Mouse (Mus musculus): Measurements from ENCODE around the gene Ssrp1.

The Ssrp1 gene

DNA sequence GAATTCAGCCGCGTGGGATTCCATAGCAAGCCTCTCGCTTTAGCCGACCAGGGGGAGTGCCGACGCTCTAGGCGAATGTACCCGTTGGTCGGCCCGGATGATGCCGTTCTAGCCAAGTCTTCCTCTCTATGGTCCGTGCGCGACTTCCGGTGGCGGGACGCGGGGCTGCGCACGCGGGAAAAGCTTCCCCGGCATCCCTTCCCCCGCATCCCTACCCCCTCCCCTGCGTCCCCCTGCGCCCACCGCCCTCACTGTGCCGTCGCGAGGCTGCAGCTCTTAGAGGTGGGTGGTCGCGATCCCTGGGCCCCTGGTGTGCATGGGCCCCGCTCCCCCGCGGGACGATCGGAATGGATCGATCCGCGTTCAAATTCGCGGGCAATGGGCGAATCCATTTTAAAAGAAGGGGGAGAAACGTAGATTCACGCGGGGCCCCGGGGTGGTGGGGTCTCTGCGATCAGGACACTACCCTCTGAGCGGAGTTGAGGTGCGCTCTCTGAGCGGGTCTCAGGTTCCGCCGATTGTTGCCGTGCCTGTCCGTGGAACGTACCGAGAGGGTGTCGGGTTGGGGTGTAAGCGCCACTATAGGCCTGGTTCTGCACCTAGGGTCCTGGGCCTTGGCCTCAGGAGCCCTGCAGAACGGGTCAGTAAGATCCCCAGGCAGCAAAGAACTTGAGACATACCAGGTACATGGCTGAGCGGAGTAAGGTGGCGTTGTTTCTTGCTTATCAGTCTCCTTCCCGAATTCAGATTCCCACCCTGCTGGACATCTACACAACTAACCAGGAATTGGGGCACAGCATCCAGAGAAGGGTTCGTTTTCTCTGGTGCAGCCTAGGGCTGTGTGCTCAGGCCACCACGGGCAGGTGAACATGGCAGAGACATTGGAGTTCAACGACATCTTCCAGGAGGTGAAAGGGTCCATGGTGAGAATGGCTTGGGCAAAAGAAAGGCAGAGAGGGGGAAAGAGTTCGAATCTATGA lies at the start of gene Ssrp1, which contains the start of gene P2rx3:
Ssrp1 (plus strand) TSS at position 188 of the 980 bp plus-strand sequence.
P2rx3 (minus strand) TSS at position 416 of the 980 bp plus-strand sequence.
- in situ Hi-C loops (cut with MboI; ENCODE audit: low pct_unique_long_range_greater_than_20kb in 1 of 2, low sequenced_read_pairs in 2 of 2, unreplicated experiment in 1 of 2), result no loop called here

DNA sequence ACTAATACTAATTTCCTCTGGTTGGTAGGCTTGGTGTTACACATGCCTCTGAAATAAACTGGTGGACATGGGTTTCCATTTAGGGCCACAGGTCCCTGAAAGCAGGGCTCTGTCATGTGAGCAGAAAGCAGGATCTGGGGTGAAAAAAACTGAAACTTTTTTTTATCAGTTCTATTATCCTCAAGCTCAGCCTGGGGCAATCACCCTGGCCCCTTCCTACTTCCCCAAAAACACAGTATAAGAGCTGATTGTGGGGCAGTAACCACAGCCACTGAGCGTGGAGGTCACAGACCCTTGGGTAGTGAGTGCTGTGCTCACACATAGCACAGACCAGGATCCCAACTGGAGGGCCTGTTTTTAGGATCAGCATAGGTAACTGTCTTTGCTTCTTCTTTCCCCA lies 49.1 kb upstream of the Ssrp1 start, which contains the start of gene Prg3:
Prg3 (plus strand) TSS at position 286 of the 400 bp plus-strand sequence.
- in situ Hi-C loops (cut with MboI; ENCODE audit: low pct_unique_long_range_greater_than_20kb in 1 of 2, low sequenced_read_pairs in 2 of 2, unreplicated experiment in 1 of 2), result no loop called here

DNA sequence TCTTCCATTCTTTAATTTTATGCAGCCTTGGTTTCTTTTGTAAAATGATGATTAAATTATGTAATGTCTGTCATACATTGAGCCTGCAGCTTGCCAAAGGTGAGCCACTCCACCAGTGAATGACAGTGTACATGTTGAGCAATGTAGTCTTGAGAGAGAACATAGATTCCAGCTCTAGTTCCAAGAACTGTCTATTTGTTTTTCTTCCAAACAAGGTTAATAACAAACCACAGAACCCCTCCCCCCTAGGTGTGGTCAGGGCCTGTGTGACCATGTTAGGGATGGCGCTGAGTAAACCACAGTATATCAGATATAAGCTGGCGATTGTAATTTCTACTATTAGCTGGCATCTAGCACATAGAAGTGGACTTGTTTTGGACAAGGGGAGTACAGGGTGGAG lies 40.7 kb upstream of the Ssrp1 start:
- in situ Hi-C loops (cut with MboI; ENCODE audit: low pct_unique_long_range_greater_than_20kb in 1 of 2, low sequenced_read_pairs in 2 of 2, unreplicated experiment in 1 of 2), result no loop called here

DNA sequence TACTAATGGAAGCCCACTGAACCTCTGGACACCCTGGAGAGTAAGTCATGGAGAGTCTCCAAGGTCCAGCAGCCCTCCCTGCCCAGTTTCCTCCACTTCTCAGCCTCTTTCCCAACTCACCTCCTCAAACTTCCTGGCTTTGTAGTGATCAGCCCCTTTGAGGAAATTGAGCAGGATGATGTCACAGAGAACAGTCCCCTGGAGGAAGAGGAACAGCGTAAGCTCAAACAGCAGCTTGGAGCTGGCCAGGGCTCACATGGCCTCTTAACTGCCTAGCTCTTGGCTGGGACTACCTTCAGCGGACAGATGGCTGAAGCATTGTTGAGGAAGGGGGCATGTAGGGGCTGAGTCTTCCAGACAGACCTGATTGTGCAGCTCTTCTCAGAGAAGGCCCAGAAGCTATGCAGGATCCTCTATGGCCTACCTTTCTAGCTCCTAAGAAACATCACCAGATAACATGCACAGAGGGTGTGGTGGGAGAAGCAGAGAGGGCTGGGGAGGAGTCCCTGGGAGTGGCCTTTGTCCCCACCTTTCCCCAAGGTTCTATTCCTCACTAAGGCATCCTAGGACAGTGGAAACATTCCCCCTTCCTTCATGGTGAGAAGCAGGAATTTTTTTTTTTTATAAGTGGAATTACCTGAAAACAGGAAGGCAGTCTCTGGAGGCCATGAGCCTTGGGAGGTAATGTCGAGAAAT lies 37.4 kb upstream of the Ssrp1 start:
- in situ Hi-C loops (cut with MboI; ENCODE audit: low pct_unique_long_range_greater_than_20kb in 1 of 2, low sequenced_read_pairs in 2 of 2, unreplicated experiment in 1 of 2), result loop anchor here in 1 of 2 experiments (10.0 kb wide), 1 partner anchor 125 kb away; no protein-coding TSS in a partner anchor

DNA sequence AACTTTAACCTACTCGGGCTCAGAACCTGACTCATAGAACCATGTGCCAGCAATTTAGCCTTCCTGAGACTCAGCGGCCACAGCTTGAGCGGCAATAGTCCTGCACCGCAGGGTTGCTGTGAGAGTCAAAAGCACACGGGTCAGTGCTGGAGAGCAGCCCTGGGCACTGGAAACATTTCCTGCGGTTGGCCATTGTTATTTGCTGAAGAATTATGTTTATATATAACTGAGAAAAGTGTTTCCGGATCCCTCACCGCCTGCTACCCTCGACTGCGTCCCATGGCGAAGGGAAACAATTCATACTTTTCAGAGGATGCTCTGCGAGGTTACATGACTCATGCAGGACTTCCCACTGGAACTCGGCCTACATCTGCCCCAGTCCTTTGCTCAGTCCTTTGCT lies 35.5 kb upstream of the Ssrp1 start:
- in situ Hi-C loops (cut with MboI; ENCODE audit: low pct_unique_long_range_greater_than_20kb in 1 of 2, low sequenced_read_pairs in 2 of 2, unreplicated experiment in 1 of 2), result loop anchor here in 1 of 2 experiments (10.0 kb wide), 1 partner anchor 127 kb away; no protein-coding TSS in a partner anchor

DNA sequence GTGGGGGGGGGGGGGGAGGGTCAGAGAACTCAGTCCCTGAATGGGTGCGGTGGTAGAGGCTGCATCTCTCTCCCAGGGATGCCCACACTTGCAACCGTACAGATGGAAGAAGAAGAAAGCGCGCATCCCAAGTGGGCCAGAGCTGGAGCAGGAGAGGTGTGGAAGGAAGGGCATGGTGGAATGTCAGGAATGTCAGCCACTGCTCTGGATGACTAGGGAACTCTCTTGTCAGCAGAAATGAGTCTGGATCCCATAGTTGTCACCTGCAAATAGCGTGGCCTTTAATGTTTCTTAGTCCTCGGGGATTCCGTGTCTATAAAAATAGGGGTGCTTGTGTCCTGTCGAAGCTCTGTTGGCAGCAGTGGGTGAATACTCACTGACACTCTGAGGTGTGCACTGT lies 34.5 kb upstream of the Ssrp1 start:
- in situ Hi-C loops (cut with MboI; ENCODE audit: low pct_unique_long_range_greater_than_20kb in 1 of 2, low sequenced_read_pairs in 2 of 2, unreplicated experiment in 1 of 2), result loop anchor here in 1 of 2 experiments (10.0 kb wide), 1 partner anchor 128 kb away; no protein-coding TSS in a partner anchor

DNA sequence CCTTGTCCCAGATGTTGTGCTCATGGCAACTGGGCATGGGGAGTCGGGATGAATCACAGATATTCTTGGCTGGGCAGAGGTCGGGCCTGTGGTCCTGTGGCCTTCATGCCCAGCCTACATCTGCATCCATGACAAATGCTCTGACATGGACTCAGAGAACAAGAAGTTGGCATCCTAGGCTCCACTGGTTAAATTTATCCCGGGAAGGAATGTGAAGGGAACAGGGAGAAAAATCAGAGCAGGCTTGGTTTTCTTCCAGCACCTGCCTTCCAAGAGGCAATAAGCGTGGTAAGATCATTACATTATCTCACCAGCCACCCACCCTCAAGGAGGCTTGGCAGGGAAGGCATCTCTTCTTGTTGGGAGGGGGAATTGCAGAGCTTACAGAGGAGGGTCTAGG lies 32.7 kb upstream of the Ssrp1 start:
- in situ Hi-C loops (cut with MboI; ENCODE audit: low pct_unique_long_range_greater_than_20kb in 1 of 2, low sequenced_read_pairs in 2 of 2, unreplicated experiment in 1 of 2), result loop anchor here in 1 of 2 experiments (10.0 kb wide), 1 partner anchor 130 kb away; no protein-coding TSS in a partner anchor

DNA sequence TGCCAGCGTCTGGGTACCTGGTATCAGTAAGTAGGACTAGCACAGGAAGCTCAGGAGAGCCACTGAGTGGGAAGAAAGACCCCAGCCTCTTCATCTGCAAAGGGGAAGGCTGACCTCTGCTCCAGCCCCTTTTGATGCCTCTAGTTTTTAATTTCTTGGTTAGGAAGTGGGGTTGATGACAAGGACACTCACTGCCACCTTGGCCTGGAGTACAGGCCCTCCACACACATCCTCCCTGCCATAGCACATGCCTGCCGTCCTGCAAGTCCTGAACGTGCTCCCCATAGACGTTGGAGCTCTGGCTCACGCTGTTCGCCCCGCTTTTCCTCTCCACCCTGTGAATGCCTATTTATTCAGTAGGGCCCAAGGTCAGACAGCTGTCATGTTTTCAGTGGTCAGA lies 30.4 kb upstream of the Ssrp1 start:
- in situ Hi-C loops (cut with MboI; ENCODE audit: low pct_unique_long_range_greater_than_20kb in 1 of 2, low sequenced_read_pairs in 2 of 2, unreplicated experiment in 1 of 2), result loop anchor here in 1 of 2 experiments (10.0 kb wide), 1 partner anchor 132 kb away; no protein-coding TSS in a partner anchor

DNA sequence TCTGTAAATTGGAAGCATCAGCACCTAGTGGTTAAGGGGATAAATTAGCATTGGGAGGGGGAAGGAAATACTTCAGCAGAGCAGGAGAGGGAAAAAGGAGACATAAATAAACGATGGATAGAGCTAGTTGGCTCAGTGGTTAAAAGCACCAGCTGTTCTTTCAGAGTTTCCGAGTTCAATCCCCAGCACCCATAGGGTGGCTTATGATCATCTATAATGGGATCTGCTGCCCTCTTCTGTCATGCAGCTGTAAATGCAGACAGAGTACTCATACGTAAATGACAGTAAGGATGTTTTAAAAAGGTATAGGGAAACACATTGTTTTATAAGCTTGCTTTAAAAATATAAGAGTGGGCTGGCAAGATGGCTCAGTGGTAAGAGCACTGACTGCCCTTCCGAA lies 29.3 kb upstream of the Ssrp1 start:
- in situ Hi-C loops (cut with MboI; ENCODE audit: low pct_unique_long_range_greater_than_20kb in 1 of 2, low sequenced_read_pairs in 2 of 2, unreplicated experiment in 1 of 2), result loop anchor here in 1 of 2 experiments (10.0 kb wide), 1 partner anchor 133 kb away; no protein-coding TSS in a partner anchor

DNA sequence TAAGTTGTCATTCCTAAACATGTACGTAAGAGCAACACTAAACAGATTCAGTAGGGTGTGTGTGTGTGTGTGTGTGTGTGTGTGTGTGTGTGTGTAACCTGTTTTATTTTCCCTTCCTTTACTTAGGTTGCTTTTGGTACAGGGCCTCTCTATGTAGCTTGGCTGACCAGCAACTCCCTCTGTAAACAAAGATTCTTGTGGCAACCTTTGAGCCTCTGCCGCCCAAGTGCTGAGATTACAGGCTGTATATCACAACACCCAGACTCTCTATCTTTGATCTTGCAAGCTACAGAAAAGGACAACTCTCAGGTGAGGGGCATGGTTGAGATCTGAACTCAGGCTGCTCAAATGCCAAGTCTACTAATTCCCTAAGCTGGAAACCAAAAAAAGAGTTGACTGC lies 27.8 kb upstream of the Ssrp1 start:
- in situ Hi-C loops (cut with MboI; ENCODE audit: low pct_unique_long_range_greater_than_20kb in 1 of 2, low sequenced_read_pairs in 2 of 2, unreplicated experiment in 1 of 2), result loop anchor here in 1 of 2 experiments (10.0 kb wide), 1 partner anchor 134 kb away; no protein-coding TSS in a partner anchor

DNA sequence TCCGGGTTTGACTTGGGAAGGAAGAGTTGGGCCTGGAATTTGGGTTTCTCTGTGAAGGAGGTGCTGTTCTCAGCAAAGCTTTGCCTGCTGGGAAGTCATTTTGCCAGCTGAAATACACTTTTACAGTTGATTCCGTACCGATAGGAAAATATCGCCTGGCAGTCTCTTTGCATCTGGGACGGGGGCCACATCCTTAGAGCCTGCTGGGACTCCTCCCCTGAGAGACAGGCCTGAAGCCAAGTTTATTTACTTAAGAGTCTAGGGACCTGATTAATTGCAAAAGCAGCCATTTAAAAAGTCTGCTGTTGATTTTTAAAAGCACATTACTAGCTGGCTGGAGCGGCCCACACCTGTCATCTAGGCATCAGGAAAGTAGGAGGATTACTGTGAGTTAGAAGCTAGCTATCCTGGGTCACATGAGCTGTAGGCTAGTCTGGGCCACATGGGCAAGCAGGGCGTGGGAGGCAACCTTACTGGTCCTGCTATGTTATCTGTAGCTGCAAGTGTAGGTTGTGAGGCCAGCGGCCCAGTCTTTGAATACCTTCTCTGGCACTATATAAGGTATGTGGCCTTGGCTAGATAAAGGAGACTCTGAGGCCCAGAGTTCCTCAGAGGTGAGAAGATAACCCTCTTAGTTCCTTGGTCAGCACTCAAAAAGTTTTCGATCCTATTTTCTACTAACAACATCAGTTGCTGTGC lies 25.0 kb upstream of the Ssrp1 start:
- in situ Hi-C loops (cut with MboI; ENCODE audit: low pct_unique_long_range_greater_than_20kb in 1 of 2, low sequenced_read_pairs in 2 of 2, unreplicated experiment in 1 of 2), result no loop called here

DNA sequence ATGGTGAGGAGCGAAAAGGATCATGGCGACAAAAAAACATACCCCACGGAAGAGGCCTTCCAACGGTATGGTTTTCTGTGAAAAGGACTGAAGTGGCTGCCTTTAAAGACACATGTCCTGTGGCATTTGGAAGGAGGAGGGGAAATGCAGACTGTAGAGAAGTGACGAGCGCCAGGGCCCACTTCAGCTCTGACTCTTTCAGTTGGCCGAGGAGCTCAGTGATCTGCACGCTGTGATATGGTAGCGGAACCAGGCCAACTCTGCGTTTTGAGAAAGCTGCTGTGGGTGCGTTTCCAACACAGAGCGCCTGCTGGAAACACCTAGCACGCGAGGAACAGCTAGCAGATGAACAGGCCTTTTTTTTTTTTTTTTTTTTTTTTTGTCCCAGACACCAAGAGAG lies 24.4 kb upstream of the Ssrp1 start:
- in situ Hi-C loops (cut with MboI; ENCODE audit: low pct_unique_long_range_greater_than_20kb in 1 of 2, low sequenced_read_pairs in 2 of 2, unreplicated experiment in 1 of 2), result no loop called here

DNA sequence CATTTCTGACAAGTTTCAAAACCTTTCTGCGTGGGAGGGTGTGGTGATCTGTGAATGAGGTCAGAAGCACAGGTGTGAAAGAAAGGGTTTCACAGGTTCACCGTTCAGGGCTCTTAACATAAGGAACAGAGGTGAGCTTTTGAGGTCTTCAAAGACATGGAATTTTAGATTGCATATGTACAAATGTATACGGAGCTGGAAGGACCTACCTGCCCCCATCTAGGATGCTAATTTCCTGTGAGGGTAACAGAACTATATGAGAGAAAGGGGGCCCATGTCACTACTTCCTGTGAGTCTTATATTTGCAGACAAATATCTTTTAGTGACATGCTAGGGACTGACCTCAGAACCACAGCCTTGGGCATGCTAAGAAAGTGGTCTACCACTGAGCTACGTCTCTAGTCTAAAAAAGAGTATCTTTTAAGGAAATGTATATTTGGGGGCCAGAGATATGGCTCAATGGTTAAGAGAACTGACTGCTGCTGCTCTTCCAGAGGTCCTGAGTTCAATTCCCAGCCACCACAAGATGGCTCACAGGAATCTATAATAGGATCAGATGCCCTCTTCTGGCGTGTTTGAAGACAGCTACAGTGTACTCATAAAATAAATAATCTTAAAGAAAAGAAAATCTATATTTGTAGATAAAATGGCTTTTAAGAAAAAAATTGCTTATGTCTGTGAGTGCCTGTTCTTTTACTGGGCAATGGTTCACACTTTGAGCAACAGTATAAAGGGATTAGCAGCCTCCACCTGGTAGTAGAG lies 23.0 kb upstream of the Ssrp1 start:
- in situ Hi-C loops (cut with MboI; ENCODE audit: low pct_unique_long_range_greater_than_20kb in 1 of 2, low sequenced_read_pairs in 2 of 2, unreplicated experiment in 1 of 2), result no loop called here

DNA sequence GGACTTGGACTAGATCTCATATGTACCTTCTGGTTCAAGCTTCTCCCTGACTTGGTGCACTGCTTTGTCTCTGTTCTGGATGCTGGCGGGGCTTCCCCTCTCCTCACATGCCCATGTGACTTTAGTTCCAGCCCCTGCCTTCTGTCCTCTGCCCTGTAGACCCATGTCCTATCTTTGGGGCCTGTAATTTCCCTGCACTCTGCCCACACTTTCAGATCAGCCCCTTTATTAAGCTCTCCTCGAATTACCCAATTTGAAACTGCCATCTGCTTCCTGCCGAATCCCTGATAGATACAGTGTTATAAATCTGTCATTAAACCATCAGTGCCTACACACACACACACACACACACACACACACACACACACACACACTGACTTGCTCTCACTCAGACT lies 22.4 kb upstream of the Ssrp1 start:
- in situ Hi-C loops (cut with MboI; ENCODE audit: low pct_unique_long_range_greater_than_20kb in 1 of 2, low sequenced_read_pairs in 2 of 2, unreplicated experiment in 1 of 2), result no loop called here

DNA sequence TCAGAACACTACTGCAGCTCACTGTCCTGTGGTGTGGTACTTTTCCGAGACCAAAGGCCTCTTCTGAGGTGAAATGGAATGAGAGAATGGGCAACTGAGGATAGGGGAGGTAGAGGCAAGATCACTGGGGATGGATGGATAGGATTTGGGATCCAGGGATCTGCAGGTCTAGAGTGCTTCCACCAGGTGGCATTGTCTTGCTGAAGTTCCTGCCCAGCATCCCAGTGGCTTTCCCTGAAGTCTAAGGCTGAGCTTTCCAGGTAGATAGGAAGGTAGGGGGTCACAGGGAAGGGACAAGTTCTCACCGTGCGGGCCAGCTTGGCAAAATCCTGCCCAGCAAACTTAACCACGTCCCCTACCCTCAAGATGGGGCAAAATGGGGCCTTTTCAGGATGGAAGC lies 15.0 kb upstream of the Ssrp1 start:
- in situ Hi-C loops (cut with MboI; ENCODE audit: low pct_unique_long_range_greater_than_20kb in 1 of 2, low sequenced_read_pairs in 2 of 2, unreplicated experiment in 1 of 2), result loop anchor here in 1 of 2 experiments (10.0 kb wide), 1 partner anchor 223 kb away; no protein-coding TSS in a partner anchor

DNA sequence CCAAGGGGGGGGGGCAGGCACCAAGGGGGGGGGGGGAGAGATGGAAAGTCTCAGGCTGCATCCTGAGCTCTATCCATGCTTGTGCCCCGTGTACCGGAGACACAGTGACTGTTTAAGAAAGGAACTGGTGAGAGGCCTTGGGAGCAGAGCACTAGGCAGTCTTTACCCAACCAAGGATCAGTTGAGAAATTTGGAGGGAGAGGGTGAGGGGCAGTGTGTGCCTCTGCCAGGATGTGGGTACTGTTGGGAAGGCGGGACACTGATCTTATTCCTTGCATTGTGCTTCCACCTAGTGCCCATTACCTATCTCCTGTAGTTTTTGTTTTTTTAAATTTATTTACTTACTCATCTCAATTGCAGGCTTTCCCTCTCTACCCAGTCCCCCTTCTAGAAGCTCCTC lies 10.9 kb upstream of the Ssrp1 start:
- in situ Hi-C loops (cut with MboI; ENCODE audit: low pct_unique_long_range_greater_than_20kb in 1 of 2, low sequenced_read_pairs in 2 of 2, unreplicated experiment in 1 of 2), result loop anchor here in 1 of 2 experiments (10.0 kb wide), 1 partner anchor 219 kb away; no protein-coding TSS in a partner anchor

DNA sequence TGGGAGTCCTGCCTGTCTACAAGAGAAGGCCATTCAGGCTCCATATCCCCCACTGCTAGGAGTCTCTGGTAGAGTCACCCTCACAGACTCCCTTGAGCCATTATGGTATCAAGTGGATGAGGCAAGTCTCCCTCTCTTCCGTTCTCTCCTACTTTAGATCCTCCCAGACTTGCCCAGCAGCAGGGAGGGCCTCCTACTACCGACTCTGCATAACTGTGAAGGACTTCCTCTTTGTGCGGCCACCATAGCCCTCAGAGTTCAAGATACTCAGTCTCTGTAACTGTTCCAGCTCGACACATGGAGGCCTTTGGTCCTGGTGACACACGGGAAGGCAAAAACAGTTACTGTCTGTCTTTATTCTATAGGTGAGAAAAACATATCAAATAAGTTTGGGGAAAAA lies 9.8 kb upstream of the Ssrp1 start:
- in situ Hi-C loops (cut with MboI; ENCODE audit: low pct_unique_long_range_greater_than_20kb in 1 of 2, low sequenced_read_pairs in 2 of 2, unreplicated experiment in 1 of 2), result loop anchor here in 1 of 2 experiments (10.0 kb wide), 1 partner anchor 218 kb away; no protein-coding TSS in a partner anchor
